Mouse (Mus musculus) kidney, postnatal 36 days (tissue): ENCODE measurements around the gene Aldh1l1.

Experiments used
- DNase-seq, 2 experiments: peaks; one replicate each; pipeline ENCODE4 v3.0.0; 2021 to 2022; ENCODE audit warnings: mixed read lengths in 2 of 2

The Aldh1l1 gene

DNA sequence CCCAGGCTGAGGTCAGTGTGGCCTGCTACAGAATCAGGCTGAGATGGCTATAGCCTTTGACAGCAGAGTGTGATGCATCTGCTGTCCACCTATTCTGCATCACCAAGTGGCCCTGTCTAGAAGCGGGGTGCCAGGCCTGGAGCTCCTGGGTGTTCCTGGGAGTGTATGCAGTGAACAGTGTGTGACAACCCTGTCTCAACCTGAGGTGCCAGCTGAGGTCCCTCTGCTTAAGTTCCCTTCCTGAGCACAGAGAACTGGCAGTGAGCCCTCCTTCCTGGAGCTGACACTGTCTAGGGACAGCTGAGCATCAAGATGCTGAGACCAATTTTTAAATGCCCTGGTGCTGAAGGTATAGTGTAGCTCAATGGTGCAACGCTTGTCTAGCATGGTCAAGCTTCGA lies 13.5 kb upstream of the Aldh1l1 start:
- no peak for DNase-seq

DNA sequence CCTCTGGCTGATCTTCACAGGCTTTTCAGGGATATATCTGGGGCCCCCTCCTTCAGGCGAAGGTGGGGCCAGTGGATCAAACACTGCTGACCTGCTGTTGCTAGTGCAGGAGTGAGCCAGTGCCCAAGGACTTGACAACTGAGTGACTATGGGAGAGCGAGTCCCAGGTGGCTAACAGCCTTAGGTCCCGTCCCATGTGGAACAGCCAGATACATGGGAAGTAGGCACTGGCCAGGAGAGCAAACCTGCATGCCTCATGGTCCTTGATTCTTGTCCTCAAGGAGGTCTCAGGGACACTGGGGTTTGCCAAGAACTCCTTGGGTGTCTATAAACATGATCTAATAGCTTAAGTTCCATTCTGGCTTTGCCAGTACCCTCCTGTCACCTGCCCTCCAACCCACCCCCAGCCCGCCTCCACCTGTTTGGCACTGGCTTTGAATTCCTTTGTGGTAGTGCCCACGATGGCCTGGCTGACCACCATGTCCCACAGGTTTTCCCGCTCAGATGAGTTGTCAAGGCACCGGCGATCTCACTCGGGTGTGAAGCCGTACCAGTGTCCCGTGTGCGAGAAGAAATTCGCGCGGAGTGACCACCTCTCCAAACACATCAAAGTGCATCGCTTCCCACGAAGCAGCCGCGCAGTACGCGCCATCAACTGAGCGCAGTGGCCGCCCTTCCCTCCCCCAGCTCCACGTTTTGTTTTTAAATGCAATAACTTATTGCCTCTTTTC lies 12.4 kb upstream of the Aldh1l1 start:
- DNase-seq, result no peak

DNA sequence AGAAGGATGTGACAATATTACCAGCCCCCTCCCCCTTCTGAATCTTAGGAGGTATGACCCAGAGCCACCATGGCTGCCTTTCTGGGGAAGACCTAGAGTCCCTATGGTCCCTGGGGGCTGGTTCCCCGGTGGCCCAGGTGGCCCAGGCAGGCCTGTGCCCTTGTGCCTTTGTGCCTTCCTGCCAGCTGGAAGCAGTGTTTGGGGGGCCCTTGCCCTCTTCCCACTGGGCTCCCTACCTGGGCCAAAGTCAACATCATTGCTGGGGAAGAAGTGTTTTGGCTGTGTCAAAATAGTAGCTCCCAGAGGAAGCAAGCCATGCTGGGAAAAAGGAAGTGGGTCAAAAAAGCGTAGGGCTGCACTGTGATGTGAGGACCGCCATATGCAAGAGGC lies 11.9 kb upstream of the Aldh1l1 start:
- DNase-seq, result no peak

DNA sequence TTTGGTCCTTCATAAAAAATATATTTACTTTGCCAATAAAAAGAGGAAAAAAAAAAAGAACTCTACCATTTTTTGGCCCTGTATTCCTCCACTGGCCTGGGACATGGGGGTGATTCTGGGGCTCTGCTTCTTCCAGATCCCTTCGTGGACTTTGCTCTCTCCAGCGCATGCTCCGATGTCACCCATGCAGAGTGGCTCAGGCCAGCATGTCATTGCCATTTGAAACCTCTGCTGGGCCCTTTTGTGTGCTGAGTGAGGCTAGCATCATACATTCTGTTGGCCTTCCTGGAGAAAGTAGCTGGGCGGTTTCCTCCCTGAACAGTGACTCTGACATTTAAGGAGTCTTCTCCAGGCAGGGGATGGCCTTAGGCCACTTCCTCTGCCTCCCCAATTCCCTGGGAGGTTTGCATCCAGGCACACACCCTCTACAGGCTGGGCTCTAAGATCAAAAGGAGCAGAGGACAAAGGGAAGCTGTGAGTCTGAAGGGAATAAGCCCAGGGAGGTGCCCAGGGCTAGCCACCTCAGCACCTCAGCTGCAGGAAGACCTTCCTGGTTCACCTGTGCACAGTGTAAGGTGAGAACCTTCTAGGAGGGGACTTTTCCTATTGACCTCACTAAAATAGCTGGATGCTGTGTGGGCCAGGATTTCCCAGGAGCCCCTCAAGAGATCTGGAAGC lies 10.9 kb upstream of the Aldh1l1 start:
- peak; percentile 57 to 59 for DNase-seq

DNA sequence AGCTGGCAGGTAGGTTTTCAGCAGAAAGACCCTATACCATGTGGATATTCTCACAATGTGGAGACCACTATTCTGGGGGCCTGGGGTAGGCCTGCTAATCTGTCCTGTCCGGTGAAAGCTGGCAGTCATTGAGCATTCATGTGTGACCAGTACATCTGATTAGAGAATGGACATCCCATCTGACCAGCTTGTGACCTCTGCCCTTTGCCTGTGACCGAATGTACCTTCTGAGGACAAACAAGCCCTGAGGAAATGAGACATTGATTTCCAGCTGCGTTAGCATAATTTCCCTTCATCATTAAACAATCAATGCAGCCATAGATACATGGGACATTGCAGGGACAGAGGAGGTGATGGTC lies 10.4 kb upstream of the Aldh1l1 start:
- peak; percentile 72 to 82 for DNase-seq

DNA sequence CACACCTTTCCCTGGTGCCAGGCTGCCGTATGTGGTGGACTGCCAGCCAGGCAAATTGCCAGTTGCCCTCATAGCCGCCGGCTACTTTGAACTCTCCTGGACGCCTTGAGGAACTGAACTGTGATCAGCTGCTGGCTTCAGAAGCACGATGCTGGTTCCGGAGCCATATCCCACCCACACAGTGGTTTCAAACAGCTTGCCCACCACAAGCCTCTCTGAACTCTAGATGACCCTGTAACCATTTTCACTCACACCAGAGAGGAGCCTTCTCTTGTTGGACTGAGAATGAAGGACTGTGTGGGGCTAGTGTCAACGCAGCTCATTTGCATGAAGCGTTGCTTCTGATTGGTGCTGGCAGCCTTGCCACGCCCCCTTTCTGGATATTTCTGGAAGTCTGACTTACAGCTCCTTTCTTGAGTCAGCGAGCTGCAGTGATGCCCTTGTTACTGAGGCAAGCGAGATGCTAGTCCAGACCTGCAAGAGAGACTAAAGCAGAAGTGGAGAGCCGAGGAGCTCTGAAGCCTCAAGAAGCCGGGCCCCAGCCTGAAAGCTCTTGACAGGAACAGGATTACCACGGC lies 9.2 kb upstream of the Aldh1l1 start:
- DNase-seq, result peak; percentile 87 to 90

DNA sequence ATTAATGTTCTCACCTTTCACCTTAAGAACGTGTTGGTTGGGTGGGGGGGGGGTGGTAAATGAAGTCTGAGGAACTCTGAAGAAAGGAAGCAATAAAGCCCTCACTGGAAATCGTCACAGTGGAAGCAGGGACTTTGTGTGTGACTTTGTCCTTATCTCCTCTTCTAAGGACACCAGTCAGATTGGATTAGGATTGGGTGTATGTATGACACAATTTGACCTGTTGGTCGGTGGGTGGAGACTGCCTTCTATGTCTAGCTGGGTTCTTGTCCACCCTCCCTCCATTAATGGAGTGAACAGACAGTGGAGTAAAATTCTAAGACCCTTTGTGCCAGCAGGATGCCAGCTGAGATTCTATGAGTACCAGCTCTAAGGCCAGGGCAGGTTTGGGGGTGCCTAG lies 2.0 kb upstream of the Aldh1l1 start:
- no peak for DNase-seq

DNA sequence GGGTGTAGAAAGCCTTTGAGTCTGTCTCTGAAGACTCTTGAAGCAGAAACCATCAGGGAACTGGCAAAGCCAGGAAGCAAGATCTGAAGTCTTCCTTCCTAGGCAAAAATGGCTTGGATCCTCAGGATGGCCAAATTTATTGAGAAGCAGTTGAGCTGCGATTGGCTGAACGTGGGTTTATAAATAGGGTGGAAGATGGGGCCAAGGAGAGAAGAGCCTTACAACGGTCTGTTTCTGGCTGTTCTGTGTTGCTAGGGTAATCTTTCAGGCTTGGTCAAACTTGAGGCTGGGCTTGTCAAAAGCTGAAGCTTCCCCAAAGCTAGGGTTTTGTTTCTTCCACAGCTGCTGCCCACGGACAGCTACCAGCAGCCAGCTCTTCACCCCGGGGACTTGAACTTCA lies 1.4 kb upstream of the Aldh1l1 start:
- DNase-seq, result no peak

DNA sequence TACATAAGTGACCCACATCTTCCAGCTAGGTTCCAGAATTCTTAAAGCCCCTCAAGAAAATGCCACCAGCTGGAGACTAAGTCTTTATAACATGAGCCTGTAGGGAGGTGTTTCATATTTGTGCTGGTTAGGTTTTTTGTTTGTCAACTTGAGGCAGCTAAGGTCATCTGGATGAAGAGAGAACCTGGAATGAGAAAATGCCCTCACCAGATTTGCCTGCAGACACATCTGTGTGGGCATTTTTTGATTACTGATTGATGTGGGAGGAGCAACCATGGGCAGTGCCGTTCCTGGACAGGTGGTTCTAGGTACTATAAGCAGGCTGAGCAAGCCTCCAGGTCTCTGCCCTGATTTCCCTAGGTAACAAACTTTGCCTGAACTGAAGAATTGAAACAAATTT lies 1.3 kb downstream of the Aldh1l1 start:
- no peak for DNase-seq

DNA sequence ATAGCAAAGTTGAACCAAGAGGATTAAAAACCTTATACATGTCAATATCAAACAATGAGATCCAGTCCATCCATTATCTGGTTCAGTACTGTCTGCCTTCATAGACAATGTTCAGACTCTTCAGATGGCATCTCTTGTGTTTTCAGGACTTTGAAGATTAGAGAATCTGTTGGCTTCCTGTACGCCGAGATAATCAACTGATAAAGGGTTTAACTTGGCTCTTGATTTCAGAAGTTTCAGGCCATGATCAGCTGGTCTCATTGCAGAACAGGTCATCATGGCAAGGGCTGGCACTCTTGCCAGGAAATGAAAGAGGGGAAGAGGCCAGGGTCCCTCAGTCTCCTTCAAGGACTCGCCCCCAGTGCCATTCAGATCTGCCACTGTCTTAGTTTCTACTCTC lies 3.3 kb downstream of the Aldh1l1 start:
- no peak for DNase-seq

DNA sequence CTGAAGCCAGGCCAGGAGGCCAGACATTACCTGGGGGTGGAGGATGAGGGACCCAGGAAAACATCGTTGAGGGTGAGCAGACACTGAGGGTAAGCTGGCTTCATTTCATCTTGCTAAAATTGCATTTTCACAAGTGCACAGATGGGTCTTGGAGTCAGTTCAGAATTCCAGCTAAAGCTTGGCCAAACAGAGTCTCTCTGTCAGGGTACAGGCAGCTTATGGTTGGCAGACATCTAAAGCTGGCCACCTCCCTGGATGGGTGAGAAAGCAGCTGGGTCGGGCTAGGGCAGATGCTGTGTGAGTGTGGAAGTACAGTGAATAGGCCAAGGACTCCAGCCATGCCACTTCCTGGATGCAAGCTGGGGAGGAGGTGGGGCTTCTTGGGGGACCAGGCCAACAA lies 4.7 kb downstream of the Aldh1l1 start:
- no peak for DNase-seq

DNA sequence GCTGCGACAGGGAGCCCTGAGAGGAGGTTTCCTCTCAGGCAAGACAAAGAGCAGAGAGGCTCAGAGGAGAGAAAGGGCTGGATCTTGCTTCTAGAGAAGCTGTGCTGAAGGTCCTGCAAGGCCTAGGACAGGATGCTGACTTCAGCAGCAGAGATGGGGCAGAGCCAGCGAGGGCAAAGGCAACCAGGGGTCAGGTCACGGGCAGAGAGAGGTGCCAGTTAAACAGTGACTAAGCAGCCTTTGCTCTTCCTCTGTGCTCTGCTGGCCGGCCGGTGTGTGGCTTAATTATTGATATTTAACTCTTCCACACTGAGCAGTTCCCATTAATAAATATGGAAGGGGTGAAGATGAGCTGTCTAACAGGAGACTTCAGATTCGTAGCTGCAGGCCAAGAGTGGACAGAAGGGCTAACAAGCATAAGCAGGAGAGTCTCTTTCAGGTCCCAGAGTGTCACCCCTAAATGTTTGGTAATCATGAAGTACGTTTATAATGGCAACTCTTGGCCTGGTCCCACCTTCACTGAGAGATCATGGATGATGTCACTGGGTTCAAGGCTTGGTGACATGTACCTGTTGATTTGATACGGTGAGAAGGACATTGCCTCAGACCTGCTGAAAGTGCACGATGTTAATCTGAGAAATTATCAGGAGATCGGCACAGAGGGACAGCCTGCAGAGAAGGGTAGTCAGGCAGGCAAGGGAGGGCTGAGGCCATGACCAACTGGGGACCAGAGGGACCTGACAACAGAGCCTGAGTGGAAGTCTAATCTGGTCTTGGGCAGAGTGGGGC lies 5.9 kb downstream of the Aldh1l1 start:
- DNase-seq, result peak; percentile 88 to 92

DNA sequence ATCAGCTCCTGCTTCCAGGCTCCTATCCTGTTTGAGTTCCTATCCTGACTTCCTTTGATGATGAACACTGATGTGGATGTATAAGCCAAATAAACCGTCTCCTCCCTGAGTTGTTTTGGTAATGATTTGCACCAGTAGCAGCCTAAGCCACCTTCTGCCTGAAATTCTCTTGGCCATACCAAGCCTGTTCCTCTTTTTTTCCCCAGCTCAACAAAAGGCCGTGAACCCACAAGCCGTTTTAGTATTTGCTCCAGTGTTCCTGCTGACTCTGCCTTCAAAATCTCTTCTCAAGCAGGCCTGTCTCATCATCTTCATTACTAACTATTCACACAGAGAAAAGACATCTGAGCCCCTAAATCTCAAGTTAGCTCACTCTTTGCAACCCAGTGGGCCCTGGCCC lies 7.9 kb downstream of the Aldh1l1 start:
- DNase-seq, result peak in 1 of 2 experiments; percentile 28

DNA sequence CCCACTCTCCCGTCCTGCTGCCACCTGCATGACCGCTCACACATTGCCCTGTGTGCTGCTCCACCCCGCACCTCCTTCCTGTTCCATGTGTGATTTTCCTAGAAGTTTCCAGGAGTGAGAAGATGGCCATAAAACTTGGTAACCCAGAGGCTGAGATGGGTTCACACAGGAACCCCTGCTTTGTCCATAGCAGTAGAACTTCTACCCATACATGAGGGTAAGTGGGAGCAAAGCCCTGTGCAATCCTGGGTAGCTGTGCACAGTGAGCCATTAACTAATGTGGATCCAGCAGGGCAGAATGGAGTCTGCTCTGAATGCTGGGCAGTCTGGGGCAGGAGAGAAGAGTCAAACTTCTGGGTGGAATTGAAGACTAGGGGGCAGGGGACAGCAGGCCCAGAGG lies 8.3 kb downstream of the Aldh1l1 start:
- peak; percentile 42 to 43 for DNase-seq

DNA sequence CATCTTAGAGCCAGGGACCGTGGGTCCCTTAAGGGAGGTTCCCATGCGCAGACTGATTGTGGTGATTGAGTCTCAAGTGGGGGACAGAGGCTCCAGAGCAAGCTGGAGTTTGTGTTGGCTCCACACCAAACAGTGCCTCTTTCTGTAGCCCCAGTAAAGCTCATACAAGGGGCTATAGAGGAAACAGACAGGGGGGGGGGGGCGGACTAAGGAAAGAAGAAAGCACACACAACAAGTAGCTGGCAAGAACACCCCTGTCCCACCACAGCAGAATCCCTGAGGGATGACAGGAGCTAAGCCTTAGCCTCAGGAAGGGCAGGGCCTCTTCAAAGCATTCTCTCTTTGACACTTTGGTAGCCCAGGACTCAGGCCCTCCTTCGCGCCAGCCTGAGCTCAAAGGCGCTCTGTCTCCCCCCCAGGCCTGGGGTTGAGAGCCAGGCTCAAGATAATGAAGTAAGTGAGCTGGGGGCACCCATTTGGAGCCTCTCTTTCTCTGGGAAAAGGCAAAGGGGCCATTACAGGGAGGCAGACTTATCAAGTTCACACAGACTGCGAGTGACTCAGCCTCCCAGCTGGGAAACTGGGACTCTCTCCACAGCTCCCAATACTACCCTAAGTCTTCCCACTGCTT lies 9.2 kb downstream of the Aldh1l1 start:
- DNase-seq, result no peak

DNA sequence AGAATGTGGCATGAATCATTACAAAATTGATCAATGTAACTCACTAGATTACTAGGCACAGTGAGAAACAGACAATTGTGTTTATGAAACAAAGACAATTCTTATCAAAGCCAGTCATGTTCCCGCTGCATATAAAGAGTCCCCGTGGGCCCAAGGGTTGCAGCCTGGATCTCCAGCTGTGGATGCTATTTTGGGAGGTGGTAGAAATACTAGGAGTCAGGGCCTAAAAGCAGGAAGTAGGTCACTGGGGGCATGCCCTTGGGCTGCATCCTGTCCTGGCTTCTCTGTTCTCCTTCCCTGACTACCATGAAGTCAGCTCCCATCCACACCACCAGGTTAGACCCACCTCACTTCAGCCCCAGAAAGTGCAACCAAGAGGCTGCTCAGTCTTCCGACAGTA lies 10.0 kb downstream of the Aldh1l1 start:
- DNase-seq, result no peak

DNA sequence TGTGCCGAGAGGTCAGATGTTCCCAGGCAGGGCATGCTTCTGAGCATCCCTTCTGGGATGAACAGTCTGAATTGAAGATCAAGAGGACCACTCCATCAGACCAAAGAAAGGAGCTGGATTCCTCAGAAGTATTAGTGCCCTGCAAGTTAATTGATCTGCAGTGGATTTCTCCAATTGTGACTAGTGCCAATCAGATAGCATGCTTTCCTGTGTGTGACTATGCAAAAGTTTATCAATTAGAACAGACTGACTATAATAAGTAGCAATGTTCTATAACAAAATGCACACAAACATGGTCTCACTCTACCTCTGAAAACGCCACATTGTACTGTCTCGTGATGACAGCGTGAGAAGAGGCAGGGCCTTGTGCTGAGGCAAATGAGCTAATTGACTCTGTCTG lies 13.3 kb downstream of the Aldh1l1 start:
- no peak for DNase-seq

DNA sequence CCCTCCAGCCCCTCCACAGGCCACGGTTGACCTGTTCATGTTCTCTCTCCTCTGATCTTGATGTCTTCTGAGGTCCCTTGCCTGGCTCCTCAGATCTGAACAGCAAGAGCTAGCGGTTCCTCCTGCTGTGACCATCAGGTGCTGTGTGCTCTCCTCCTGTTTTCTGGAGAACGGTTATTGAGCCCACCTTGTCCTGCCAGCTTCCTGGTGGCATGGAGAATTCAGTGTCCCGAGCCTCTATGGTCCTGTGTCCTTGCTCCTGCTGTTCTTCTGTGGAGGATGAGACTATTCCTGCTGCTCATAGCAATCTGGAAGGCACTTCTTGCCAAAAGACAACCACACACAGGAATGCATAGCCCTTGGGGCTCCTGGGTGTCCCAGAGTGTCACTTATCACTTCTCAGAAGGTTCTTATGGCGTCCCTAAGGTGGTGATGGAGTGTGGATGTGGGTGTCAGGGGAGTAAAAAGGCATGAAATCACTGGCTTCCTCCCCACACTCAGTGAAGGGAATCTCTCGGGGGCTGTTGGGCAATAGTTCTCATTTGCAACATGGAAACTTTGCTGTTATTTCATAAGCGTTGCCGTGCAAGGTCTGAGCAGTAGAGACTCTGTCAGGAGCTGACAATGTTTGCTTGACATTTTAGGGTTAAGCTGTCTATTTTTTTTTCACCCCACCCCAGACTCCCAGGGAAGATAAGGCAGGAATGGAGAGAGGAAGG lies 15.2 kb downstream of the Aldh1l1 start:
- DNase-seq, result no peak

DNA sequence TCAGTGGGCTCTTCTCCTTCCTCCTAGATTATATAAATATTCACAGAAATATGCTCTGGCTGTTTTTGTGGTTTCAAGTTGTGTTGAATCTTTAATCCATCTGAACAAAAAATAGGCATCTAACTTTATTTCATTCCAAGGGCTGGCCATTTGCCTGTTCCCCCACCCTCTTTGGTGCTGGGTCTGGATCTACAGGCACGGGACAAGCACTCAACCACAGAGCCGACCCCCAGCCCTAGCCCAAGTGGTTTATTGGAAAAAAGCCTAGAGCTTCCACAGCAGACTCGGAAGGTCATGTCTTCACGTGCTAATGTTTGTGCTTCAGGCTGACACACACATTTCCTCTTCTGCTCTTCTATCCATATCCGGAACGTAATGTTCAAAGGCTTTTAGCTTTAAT lies 19.7 kb downstream of the Aldh1l1 start:
- DNase-seq, result peak; percentile 71 to 89

DNA sequence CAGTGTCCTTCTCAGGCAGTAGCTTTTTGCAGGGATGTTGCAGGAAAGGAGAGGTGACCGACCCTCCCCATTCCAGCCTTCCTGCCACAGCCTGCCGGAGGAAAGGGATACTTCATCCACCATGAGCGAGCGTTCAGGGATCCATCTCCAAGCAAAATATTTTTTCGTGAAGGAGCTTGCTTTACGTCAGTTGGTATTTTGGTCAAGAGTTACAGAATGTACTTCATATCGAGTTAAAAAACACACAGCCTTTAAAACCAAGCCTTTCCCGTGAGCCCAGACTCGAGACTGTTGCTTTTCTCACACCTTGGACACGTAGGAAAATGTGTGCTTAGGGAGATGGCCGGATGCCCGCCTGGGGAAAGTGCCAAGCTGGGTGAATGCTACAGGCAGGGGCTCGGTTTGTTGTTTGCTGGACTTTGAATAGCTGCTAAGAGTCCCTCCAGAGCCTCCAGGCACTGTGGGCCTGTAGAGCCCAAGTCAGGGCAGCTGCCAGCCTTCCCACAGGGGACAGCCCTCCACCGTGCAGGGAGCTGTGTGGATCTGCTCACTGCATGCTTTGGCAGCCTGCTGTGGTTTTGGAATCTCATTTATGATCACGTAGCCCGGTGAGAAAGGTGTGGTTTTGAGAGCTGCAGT lies 20.6 kb downstream of the Aldh1l1 start:
- DNase-seq, result peak; percentile 97

DNA sequence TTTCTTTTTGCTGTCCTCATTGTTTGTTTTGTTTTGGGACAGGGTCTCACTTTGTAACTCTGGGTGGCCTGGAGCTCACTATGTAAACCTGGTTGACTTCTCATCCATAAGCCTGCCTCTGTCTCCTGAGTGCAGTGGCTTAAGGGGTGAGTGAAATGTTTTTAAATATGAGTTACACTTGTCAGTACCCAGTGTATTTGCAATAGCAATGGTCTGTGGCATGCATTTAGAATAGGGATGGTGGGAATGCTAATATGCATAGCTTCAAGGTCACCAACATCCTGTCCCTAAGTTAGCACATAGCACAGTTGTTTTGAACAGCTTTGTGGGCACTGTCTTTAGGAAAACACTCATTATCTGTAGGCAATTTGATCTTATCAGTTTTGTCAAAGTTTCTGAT lies 21.2 kb downstream of the Aldh1l1 start:
- no peak for DNase-seq

DNA sequence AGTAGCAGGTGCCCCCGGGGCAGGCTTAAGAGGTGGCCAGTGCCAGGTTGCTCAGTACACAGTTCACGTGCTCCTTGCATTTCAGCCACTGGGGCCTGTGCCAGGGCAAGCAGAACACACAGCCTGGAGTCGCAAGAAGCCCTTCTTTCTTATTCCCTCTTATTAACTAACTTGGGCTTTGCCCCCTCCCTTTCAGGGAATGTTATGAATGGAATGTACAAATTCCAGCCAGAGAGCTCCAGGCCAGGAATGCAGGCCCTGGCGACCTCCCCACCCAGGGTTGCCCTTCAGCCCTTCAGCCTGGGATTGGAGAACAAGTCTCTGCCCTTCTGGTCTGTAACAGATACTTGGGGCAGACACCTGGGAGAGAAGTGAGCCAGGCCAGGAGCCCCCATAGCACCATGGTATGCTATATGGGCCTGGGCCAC lies 22.0 kb downstream of the Aldh1l1 start:
- DNase-seq, result peak; percentile 95 to 98
